Mouse (Mus musculus) neutrophil, adult 83 days (primary cell): Measurements from ENCODE around the gene Vpreb1. TPM values are rescaled to one million over a fixed set of nuclear protein-coding genes. Genes with fewer than 3 reads are reported as not detected.

Experiments used
- total RNA-seq, 2 experiments: library from RNA; stranded (reverse); gene quantifications; one replicate each; pipeline ENCODE4 v1.2.4; 2023

Gene Vpreb1
- total RNA-seq: 1 to 10 TPM; 1.3 to 2.4 TPM

GRCm38 (mm10) chr16:16870617-16871331, at the start of gene Vpreb1, which contains the start of gene Top3b:
Gene Vpreb1 (minus strand): TSS chr16:16870843.
Gene Top3b (plus strand): TSS chr16:16870736.

DNA sequence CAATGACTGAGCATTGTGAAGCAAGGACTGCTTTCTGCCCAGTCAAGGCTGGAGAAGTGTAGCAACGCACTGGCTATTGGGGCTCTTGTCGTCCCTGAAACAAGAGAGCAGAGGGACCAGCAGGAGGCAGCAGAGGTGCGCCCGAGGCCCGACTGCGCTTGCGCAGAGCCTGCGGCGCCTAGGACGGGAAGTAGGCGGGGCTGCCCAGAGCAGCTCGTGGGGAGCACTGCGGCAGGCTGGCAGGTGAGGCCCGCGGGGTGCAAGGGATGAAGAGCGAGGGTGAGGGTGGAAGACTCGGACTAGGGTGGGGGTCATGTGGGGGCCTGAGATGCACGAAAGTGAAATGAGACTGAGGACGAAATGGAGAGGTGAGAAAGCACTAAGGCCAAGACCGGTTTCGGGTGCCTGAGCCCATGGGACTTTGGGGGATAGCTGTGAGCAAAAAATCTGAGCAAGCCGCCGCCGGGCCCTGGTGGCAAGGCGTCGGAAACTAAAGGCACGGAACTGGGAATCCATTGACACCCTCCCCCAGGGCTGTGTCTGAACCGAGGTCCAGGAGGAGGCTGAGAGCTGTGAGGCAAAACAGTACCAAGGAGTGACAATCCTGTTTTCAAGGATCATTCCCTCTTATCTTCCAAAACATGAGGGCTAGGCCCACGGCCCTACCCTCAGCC, 25.9 kb upstream of the Vpreb1 start, which contains the start of gene Ppm1f:
TSS of gene Ppm1f (plus strand) at position 88 of the 674 bp plus-strand sequence.

GRCm38 (mm10) chr16:16863978-16864377, 6.7 kb downstream of the Vpreb1 start, which contains the start of gene Igll1:
Gene Igll1 (minus strand): TSS chr16:16863985.

GRCm38 (mm10) chr16:16828757-16829615, 41.7 kb downstream of the Vpreb1 start, which contains the start of gene Spag6l:
Gene Spag6l (minus strand): TSS chr16:16829456.

Other genes starting within 250 kb of the Vpreb1 start
- gene Olfr19, start 194.4 kb downstream of the Vpreb1 start, total RNA-seq: not detected
- 1 to 10 TPM; 5.0 to 5.7 TPM for gene Spag6l, start 41.4 kb downstream of the Vpreb1 start, total RNA-seq
- gene Igll1, start 6.9 kb downstream of the Vpreb1 start, total RNA-seq: 1 to 10 TPM; 1.0 to 5.4 TPM
- gene Top3b, start 107 bp downstream of the Vpreb1 start, total RNA-seq: 10 to 100 TPM; 77.8 to 92.0 TPM
- gene Ppm1f, start 25.6 kb upstream of the Vpreb1 start, total RNA-seq: 1 to 10 TPM; 8.6 to 9.2 TPM
- gene Mapk1, start 112.5 kb upstream of the Vpreb1 start, total RNA-seq: 100 to 1,000 TPM; 108 to 112 TPM
- gene Ypel1, start 198.9 kb upstream of the Vpreb1 start, total RNA-seq: under 1 TPM; 0.20 to 0.33 TPM
- gene Ppil2, start 240.4 kb upstream of the Vpreb1 start, total RNA-seq: 10 to 100 TPM; 71.4 to 76.8 TPM